Mouse (Mus musculus): ENCODE results near the gene Hspb8. TPM values are rescaled to one million over a fixed set of nuclear protein-coding genes. Genes with fewer than 3 reads are reported as not detected.
"Not testable (repeated sequence)": the region's sequence is repeated elsewhere in the genome, so short reads cannot be mapped to it uniquely, and the experiment has no call there.

Gene Hspb8
- polyA plus RNA-seq, 3 experiments from 2014 or later: not detected

DNA sequence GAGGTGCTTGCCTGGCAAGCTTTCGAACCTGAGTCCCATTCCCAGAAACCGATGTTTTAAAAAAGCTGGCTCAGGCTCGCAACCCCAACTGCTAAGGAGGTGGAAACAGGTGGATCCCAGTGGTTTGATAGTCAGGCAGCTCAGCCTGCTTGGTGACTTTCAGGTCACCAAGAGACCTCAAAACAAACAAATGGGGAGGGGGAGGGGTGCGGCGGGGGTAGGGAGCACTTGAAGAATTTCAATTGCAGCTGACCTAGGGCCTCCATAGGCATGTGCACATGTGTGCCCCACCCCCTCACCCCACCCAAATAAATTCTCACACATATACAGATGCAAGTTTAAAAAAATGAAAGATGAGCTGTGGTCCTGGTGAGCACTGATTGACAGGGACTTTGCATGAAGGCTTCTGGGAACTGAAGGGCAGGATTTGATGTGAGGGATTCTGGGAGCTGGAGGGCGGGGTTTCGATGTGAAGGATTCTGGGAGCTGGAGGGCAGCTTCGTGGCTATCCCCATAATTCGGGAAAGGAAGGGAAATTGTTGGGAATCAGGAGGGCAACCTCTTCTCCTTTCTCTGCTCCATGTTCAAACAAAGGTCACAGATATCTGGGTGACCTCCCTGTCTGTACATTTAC, 35.2 kb downstream of the Hspb8 start:
- ATAC-seq: no peak

GRCm38 (mm10) chr5:116386020-116386419, 36.6 kb downstream of the Hspb8 start:
- no peak for ATAC-seq

DNA sequence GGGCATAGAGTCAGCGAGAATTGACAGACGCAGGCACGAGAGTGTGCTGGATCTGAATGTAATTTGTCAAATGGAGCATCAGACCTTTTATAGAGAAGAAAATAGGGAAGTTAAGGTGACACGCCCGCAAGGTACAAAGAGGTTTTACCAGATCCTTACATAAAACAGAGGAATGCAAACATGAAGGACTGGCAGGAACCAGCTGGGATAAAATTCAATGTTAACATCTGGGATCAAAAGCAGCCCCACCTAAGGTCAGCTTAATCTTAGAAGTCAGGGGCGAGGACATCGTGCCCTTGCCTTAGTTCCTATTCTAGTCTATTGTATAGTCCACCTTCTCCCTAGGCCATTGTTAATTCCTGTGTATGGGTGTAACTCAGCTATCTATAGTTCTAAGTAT, 40.0 kb downstream of the Hspb8 start:
- not testable (repeated sequence) for ATAC-seq

GRCm38 (mm10) chr5:116381726-116382125, 40.9 kb downstream of the Hspb8 start:
- ATAC-seq: no peak

- no peak for ATAC-seq
These were observed 41.4 kb downstream of the Hspb8 start for GRCm38 (mm10) chr5:116381217-116381616.

- ATAC-seq: no peak
These were observed 42.3 kb downstream of the Hspb8 start for GRCm38 (mm10) chr5:116380384-116380783.

- ATAC-seq: no peak
These were observed 43.8 kb downstream of the Hspb8 start for GRCm38 (mm10) chr5:116378872-116379271.

DNA sequence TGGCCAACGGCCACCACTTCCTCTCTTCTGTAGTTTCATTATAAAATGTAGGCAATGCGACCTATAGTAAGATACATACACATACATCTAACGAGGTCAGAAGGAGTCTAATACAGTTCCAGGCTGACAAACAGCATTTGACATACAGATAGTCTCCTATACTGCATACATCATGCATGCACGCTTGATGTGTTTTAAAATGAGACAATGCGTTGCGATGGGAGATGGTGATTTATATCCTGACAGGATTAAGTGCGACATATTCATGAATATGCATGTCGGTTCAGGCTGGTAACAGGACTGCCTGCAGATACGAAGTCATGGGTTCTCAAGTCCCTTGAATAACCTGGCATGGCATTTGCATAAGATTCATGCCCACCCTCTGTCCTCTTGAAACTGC, 54.7 kb downstream of the Hspb8 start:
- no peak for ATAC-seq

- ATAC-seq: no peak
These were observed 55.6 kb downstream of the Hspb8 start for GRCm38 (mm10) chr5:116366889-116367682.

DNA sequence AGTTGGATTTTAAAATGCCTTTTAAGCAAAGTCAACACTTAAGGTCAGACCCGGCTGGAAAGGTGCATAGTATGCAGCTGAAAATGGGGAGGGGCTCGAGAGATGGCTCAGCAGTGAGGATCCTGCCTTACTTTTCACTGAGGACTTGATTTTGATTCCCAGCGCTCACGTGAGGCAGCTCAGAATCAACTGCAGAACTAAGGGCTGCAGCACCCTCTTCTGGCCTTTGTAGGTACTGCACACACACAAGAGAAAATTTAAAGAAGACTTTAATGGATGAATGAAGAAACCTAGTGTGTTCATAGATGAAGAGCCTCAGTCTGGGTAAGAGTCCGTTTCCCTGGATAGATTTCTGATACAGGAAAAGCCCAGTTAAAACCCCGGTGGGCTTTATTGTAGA, 61.3 kb downstream of the Hspb8 start:
- no peak for ATAC-seq

DNA sequence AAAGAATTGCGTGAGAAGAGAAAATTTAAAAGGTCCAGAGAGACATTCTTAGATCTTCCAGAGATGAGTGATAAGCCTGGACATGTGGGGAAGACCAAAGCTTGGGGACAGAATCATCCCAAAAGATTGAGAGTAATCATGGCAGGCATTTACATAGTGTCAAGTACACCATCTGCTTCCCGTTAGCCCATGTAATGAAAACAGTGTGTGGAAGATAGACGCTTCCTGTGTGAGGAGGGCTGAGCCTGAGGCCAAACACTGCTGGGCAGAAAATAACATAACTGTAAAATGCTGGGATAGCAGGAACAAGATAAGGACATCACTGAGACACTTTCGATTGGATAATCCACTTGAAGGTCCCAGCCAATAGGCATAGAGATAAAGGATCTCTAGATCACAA, 61.9 kb downstream of the Hspb8 start:
- no peak for ATAC-seq

Other genes with a start within 250 kb of the Hspb8 start
- gene Ccdc60, start 133.9 kb downstream of the Hspb8 start, polyA plus RNA-seq (2017; shearing (Covaris generic)): under 1 TPM in 1 of 3 experiments, not detected in 2; 0.12 TPM
- not detected for gene Srrm4, start 169.0 kb upstream of the Hspb8 start, polyA plus RNA-seq (2017; shearing (Covaris generic))